Mouse (Mus musculus) ES-E14 (cell line): ENCODE measurements around the gene Gm765. TPM values are rescaled to one million over a fixed set of nuclear protein-coding genes. Genes with fewer than 3 reads are reported as not detected.

Experiments used
- DNase-seq: peaks from one replicate; pipeline ENCODE4 v3.0.0-alpha.2; 2013; ENCODE audit warnings: low read depth, low spot score
- H3K27ac ChIP-seq: 2 replicates; pipeline ENCODE4 v1.5.1; 2012; ENCODE audit warnings: low read depth, mild to moderate bottlenecking, low read length, moderate library complexity, mixed read lengths; ENCODE audit not compliant: poor library complexity, insufficient read depth, severe bottlenecking
- H3K36me3 ChIP-seq: 2 replicates; pipeline ENCODE4 v1.6.1; 2012; ENCODE audit warnings: mild to moderate bottlenecking, low read length, moderate library complexity, mixed read lengths; ENCODE audit not compliant: control insufficient read depth, poor library complexity, insufficient read depth, severe bottlenecking
- H3K4me1 ChIP-seq, 2 experiments: fragments of 150-350 bp in 1 of 2; sonication (generic) in 1 of 2; 2 replicates each; pipeline ENCODE4 v1.6.1; 2012; ENCODE audit warnings: low read length in 2 of 2, mild to moderate bottlenecking in 1 of 2, mixed read lengths in 1 of 2; ENCODE audit not compliant: control insufficient read depth in 2 of 2, insufficient read depth in 2 of 2, poor library complexity in 1 of 2
- H3K4me3 ChIP-seq, 2 experiments: fragments of 150-350 bp in 1 of 2; sonication (generic) in 1 of 2; 2 replicates each; pipeline ENCODE4 v1.5.1; 2012; ENCODE audit warnings: low read length in 2 of 2, low read depth in 1 of 2, mild to moderate bottlenecking in 1 of 2, mixed read lengths in 1 of 2; ENCODE audit not compliant: insufficient read depth in 1 of 2, poor library complexity in 1 of 2, severe bottlenecking in 1 of 2
- H3K9ac ChIP-seq: 2 replicates; pipeline ENCODE4 v1.6.1; 2012; ENCODE audit warnings: low read depth, mild to moderate bottlenecking, low read length, mixed read lengths; ENCODE audit not compliant: poor library complexity, insufficient read depth, severe bottlenecking
- H3K9me3 ChIP-seq: fragments of 150-350 bp; sonication (generic); 2 replicates; pipeline ENCODE4 v1.6.1; 2012; ENCODE audit warnings: low read depth, mild to moderate bottlenecking, low read length; ENCODE audit not compliant: control insufficient read depth, insufficient read depth
- CHD2 ChIP-seq: IDR thresholded peaks from 2 replicates; pipeline ENCODE4 v1.6.1; 2014; ENCODE audit warnings: mild to moderate bottlenecking, low read depth, low read length, inconsistent platforms
- HCFC1 ChIP-seq: IDR thresholded peaks from 2 replicates; pipeline ENCODE4 v1.6.1; 2012; ENCODE audit warnings: low read length, inconsistent platforms, borderline replicate concordance; ENCODE audit not compliant: insufficient read depth
- MAFK ChIP-seq: IDR thresholded peaks from 2 replicates; pipeline ENCODE4 v1.6.1; 2014; ENCODE audit warnings: mild to moderate bottlenecking, low read depth, low read length, inconsistent platforms; ENCODE audit not compliant: insufficient read depth
- ZC3H11A ChIP-seq: IDR thresholded peaks from 2 replicates; pipeline ENCODE4 v1.6.1; 2012; ENCODE audit warnings: low read depth, mild to moderate bottlenecking, inconsistent platforms, low read length, borderline replicate concordance
- ZNF384 ChIP-seq: IDR thresholded peaks from 2 replicates; pipeline ENCODE4 v1.6.1; 2012; ENCODE audit warnings: low read depth, low read length, inconsistent platforms
- in situ Hi-C, 2 experiments: fragments of 600-800 bp; cut with MboI; formaldehyde crosslinking; loops; one replicate each; pipeline ENCODE4 v1.15.1; 2025; ENCODE audit warnings: low sequenced_read_pairs in 2 of 2, inconsistent platforms in 1 of 2; ENCODE audit not compliant: unreplicated experiment in 2 of 2
- total RNA-seq: library from RNA; depleted of rRNA; stranded (reverse); fragments of 300-350 nt; gene quantifications from 2 replicates; pipeline ENCODE4 v1.2.3, GENCODE M21; 2012

The Gm765 gene
- total RNA-seq, 1 experiment = not detected

- no peak overlapping the region for H3K9ac ChIP-seq
- in situ Hi-C loops = no loop called here
- H3K27ac ChIP-seq = no peak overlapping the region
- H3K4me3 ChIP-seq = no peak overlapping the region
- TF ChIP-seq ZC3H11A (no peak), MAFK (no peak), ZNF384 (no peak), CHD2 (no peak), HCFC1 (no peak)
- no peaks in the 10 kb centered on the region for H3K9me3 ChIP-seq
- H3K36me3 ChIP-seq = no peaks in the 10 kb centered on the region
- DNase-seq = no peak
- H3K4me1 ChIP-seq = no peaks in the 10 kb centered on the region
Observed at GRCm38 (mm10) chr6:98307159-98307558, 35.4 kb downstream of the Gm765 start.

- Histone ChIP-seq H3K4me3 (no peak overlapping the region), H3K27ac (no peak overlapping the region), H3K9me3 (no peaks in the 10 kb centered on the region), H3K36me3 (no peaks in the 10 kb centered on the region), H3K9ac (no peak overlapping the region), H3K4me1 (no peaks in the 10 kb centered on the region)
- no peak for DNase-seq
- TF ChIP-seq MAFK = no peak
- no peak for TF ChIP-seq ZNF384
- no peak for TF ChIP-seq HCFC1
- TF ChIP-seq ZC3H11A = no peak
- no peak for TF ChIP-seq CHD2
- in situ Hi-C loops = no loop called here
Observed at GRCm38 (mm10) chr6:98292064-98292463, 50.5 kb downstream of the Gm765 start.

GRCm38 (mm10) chr6:98288316-98288715 lies 54.2 kb downstream of the Gm765 start:
- in situ Hi-C loops = no loop called here
- no peak overlapping the region for H3K4me3 ChIP-seq
- no peak overlapping the region for H3K9ac ChIP-seq
- TF ChIP-seq MAFK (no peak), CHD2 (no peak), ZNF384 (no peak), ZC3H11A (no peak), HCFC1 (no peak)
- no peaks in the 10 kb centered on the region for H3K4me1 ChIP-seq
- H3K36me3 ChIP-seq = no peaks in the 10 kb centered on the region
- H3K9me3 ChIP-seq = no peaks in the 10 kb centered on the region
- DNase-seq = no peak
- no peak overlapping the region for H3K27ac ChIP-seq

- no peaks in the 10 kb centered on the region for H3K9me3 ChIP-seq
- no peak overlapping the region for H3K27ac ChIP-seq
- TF ChIP-seq ZC3H11A = no peak
- TF ChIP-seq HCFC1 = no peak
- no peak for TF ChIP-seq MAFK
- no peak for TF ChIP-seq ZNF384
- TF ChIP-seq CHD2 = no peak
- in situ Hi-C loops = no loop called here
- no peaks in the 10 kb centered on the region for H3K36me3 ChIP-seq
- H3K4me1 ChIP-seq = no peaks in the 10 kb centered on the region
- H3K9ac ChIP-seq = no peak overlapping the region
- DNase-seq = no peak
- no peak overlapping the region for H3K4me3 ChIP-seq
Observed at GRCm38 (mm10) chr6:98287521-98287920, 55.0 kb downstream of the Gm765 start.

GRCm38 (mm10) chr6:98285190-98285589 lies 57.4 kb downstream of the Gm765 start:
- H3K9me3 ChIP-seq = no peaks in the 10 kb centered on the region
- TF ChIP-seq HCFC1 (no peak), ZC3H11A (no peak), CHD2 (no peak), ZNF384 (no peak), MAFK (no peak)
- no peaks in the 10 kb centered on the region for H3K4me1 ChIP-seq
- in situ Hi-C loops = no loop called here
- H3K27ac ChIP-seq = no peak overlapping the region
- no peaks in the 10 kb centered on the region for H3K36me3 ChIP-seq
- no peak for DNase-seq
- H3K4me3 ChIP-seq = no peak overlapping the region
- no peak overlapping the region for H3K9ac ChIP-seq
